In the genomic region with DNA sequence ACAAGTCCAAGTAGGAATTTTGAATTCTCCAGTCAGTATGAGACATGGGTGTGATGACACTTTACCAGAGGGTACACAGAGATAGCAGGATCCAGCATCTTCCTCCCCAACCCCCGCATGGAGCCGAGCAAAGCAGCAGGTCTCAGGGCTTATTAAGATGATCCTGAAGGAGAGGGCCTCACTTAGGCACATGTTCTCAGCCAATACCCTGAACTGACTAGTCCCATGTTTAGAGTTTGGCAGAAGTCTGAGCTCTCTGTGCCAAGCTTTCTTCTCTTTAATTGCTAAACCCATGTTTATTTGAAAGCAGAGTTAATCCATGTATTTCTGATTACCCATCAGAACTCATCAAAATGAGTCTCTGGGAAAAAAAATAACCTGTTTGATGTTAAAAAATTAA, we compare ENCODE assay signal across 15 mouse cellular contexts.
A peak's percentile ranks its signal among the peaks of the same experiment; 100 is the strongest.
DNase-seq lines count a peak whose midpoint lies in the region; ATAC-seq lines count a peak whose summit lies in the region.
"Had no signal": no experiment of that assay in that cellular context is flagged by ENCODE, and none has a peak within 500 bp of the region (broad histone marks: within the 10 kb centered on the region; RNA-seq: fewer than 3 reads in every experiment).

No protein-coding gene starts in this region.

- WGBS in forebrain, embryonic 14.5 days: 62% methylated on average over 2 of the region's 2 CpGs
- 87% methylated on average over 2 of the region's 2 CpGs for WGBS in forebrain, embryonic 11.5 days
- 76% methylated on average over 2 of the region's 2 CpGs for WGBS in limb, embryonic 13.5 days
- WGBS in limb, embryonic 10.5 days: 84% methylated on average over 2 of the region's 2 CpGs
- WGBS in midbrain, embryonic 16.5 days: 73% methylated on average over 2 of the region's 2 CpGs
- 71% methylated on average over 2 of the region's 2 CpGs for WGBS in midbrain, embryonic 15.5 days

- peak; percentile 41 for DNase-seq in forebrain, embryonic 14.5 days (ENCODE audit: low spot score)
- no peak for DNase-seq in forebrain, embryonic 11.5 days (ENCODE audit: low spot score)
- no peak for DNase-seq in limb, embryonic 10.5 days (ENCODE audit: low spot score)
- DNase-seq in thymus, adult 18-20 months: no peak
- DNase-seq: B cell, adult 2 months; cerebellum, adult 9-10 months; right cerebral cortex, postnatal 25 days; thymus, adult 2 months had no signal

- no peaks in the 10 kb centered on the region for H3K36me3 ChIP-seq in forebrain, embryonic 14.5 days (ENCODE audit: control insufficient read depth, insufficient read depth, low read length)
- no peaks in the 10 kb centered on the region for H3K36me3 ChIP-seq in forebrain, embryonic 11.5 days (ENCODE audit: control insufficient read depth, insufficient read depth, low read length)
- H3K36me3 ChIP-seq in limb, embryonic 13.5 days: no peaks in the 10 kb centered on the region
- no peaks in the 10 kb centered on the region for H3K36me3 ChIP-seq in limb, embryonic 10.5 days
- no peaks in the 10 kb centered on the region for H3K36me3 ChIP-seq in midbrain, embryonic 16.5 days (ENCODE audit: control insufficient read depth, insufficient read depth, low read length)
- H3K36me3 ChIP-seq in midbrain, embryonic 15.5 days (replicated peaks): no peaks in the 10 kb centered on the region
- H3K36me3 ChIP-seq: embryonic facial prominence, embryonic 13.5 days; liver, embryonic 15.5 days; stomach, embryonic 15.5 days had no signal

- H3K4me2 ChIP-seq in forebrain, embryonic 14.5 days (ENCODE audit: low read length): no peak overlapping the region
- no peak overlapping the region for H3K4me2 ChIP-seq in forebrain, embryonic 11.5 days (ENCODE audit: low read depth, low read length, severe bottlenecking)
- no peak overlapping the region for H3K4me2 ChIP-seq in limb, embryonic 13.5 days (replicated peaks)
- H3K4me2 ChIP-seq in midbrain, embryonic 16.5 days (ENCODE audit: low read length): no peak overlapping the region
- no peak overlapping the region for H3K4me2 ChIP-seq in midbrain, embryonic 15.5 days
- H3K4me2 ChIP-seq: embryonic facial prominence, embryonic 13.5 days; liver, embryonic 15.5 days; stomach, embryonic 15.5 days had no signal

- H3K27ac ChIP-seq in forebrain, embryonic 14.5 days (ENCODE audit: low read depth, low read length): no peak overlapping the region
- H3K27ac ChIP-seq in forebrain, embryonic 11.5 days (ENCODE audit: low read depth, low read length): no peak overlapping the region
- 0 out of 2 replicates have a peak overlapping the region, but pooled peaks have one; percentile 28 for H3K27ac ChIP-seq in limb, embryonic 13.5 days
- no peak overlapping the region for H3K27ac ChIP-seq in limb, embryonic 10.5 days
- H3K27ac ChIP-seq in midbrain, embryonic 16.5 days (ENCODE audit: low read length): no peak overlapping the region
- no peak overlapping the region for H3K27ac ChIP-seq in midbrain, embryonic 15.5 days
- H3K27ac ChIP-seq: liver, embryonic 15.5 days; stomach, embryonic 15.5 days had no signal

- H3K9ac ChIP-seq in forebrain, embryonic 14.5 days (ENCODE audit: low read length): no peak overlapping the region
- no peak overlapping the region for H3K9ac ChIP-seq in forebrain, embryonic 11.5 days (ENCODE audit: low read length)
- no peak overlapping the region for H3K9ac ChIP-seq in limb, embryonic 13.5 days
- H3K9ac ChIP-seq in midbrain, embryonic 16.5 days (ENCODE audit: low read depth, low read length): no peak overlapping the region
- H3K9ac ChIP-seq in midbrain, embryonic 15.5 days: no peak overlapping the region
- H3K9ac ChIP-seq: embryonic facial prominence, embryonic 13.5 days; liver, embryonic 15.5 days; stomach, embryonic 15.5 days had no signal

- H3K9me3 ChIP-seq in forebrain, embryonic 14.5 days (replicated peaks; ENCODE audit: control insufficient read depth, low read length): no peaks in the 10 kb centered on the region
- H3K9me3 ChIP-seq in forebrain, embryonic 11.5 days (ENCODE audit: control insufficient read depth, low read length): no peaks in the 10 kb centered on the region
- no peaks in the 10 kb centered on the region for H3K9me3 ChIP-seq in limb, embryonic 13.5 days
- no peaks in the 10 kb centered on the region for H3K9me3 ChIP-seq in limb, embryonic 10.5 days (replicated peaks)
- H3K9me3 ChIP-seq in midbrain, embryonic 16.5 days (replicated peaks; ENCODE audit: control insufficient read depth, low read length, poor library complexity, severe bottlenecking): no peaks in the 10 kb centered on the region
- H3K9me3 ChIP-seq in midbrain, embryonic 15.5 days: no peaks in the 10 kb centered on the region
- H3K9me3 ChIP-seq: embryonic facial prominence, embryonic 13.5 days; liver, embryonic 15.5 days; stomach, embryonic 15.5 days had no signal

- H3K4me1 ChIP-seq in forebrain, embryonic 14.5 days (ENCODE audit: control insufficient read depth, insufficient read depth, low read length): peaks cover 3% of the 10 kb centered on the region; the same call in 1 of the 2 replicates
- no peaks in the 10 kb centered on the region for H3K4me1 ChIP-seq in forebrain, embryonic 11.5 days (replicated peaks; ENCODE audit: control insufficient read depth, insufficient read depth, low read length)
- H3K4me1 ChIP-seq in limb, embryonic 13.5 days: peaks cover 11% of the 10 kb centered on the region
- peaks cover 8% of the 10 kb centered on the region for H3K4me1 ChIP-seq in limb, embryonic 10.5 days
- H3K4me1 ChIP-seq in midbrain, embryonic 16.5 days (ENCODE audit: control insufficient read depth, insufficient read depth, low read length): no peaks in the 10 kb centered on the region
- no peaks in the 10 kb centered on the region for H3K4me1 ChIP-seq in midbrain, embryonic 15.5 days
- H3K4me1 ChIP-seq: liver, embryonic 15.5 days; stomach, embryonic 15.5 days had no signal

- no peaks in the 10 kb centered on the region for H3K27me3 ChIP-seq in forebrain, embryonic 14.5 days (replicated peaks; ENCODE audit: control insufficient read depth, insufficient read depth, low read length)
- no peaks in the 10 kb centered on the region for H3K27me3 ChIP-seq in forebrain, embryonic 11.5 days (ENCODE audit: control insufficient read depth, insufficient read depth, low read length)
- no peaks in the 10 kb centered on the region for H3K27me3 ChIP-seq in limb, embryonic 13.5 days
- no peaks in the 10 kb centered on the region for H3K27me3 ChIP-seq in limb, embryonic 10.5 days (ENCODE audit: low read depth, poor library complexity, severe bottlenecking)
- no peaks in the 10 kb centered on the region for H3K27me3 ChIP-seq in midbrain, embryonic 16.5 days (ENCODE audit: control insufficient read depth, insufficient read depth, low read depth, low read length)
- H3K27me3 ChIP-seq in midbrain, embryonic 15.5 days (replicated peaks): no peaks in the 10 kb centered on the region
- H3K27me3 ChIP-seq: embryonic facial prominence, embryonic 13.5 days; liver, embryonic 15.5 days; stomach, embryonic 15.5 days had no signal

- ATAC-seq in forebrain, embryonic 14.5 days: peak; percentile 32; the same call in 1 of the 2 replicates
- ATAC-seq in forebrain, embryonic 11.5 days (replicated peaks; ENCODE audit: low FRiP score): no peak
- ATAC-seq in limb, embryonic 13.5 days (ENCODE audit: low FRiP score, low read depth): no peak
- peak; percentile 32; the same call in 1 of the 2 replicates for ATAC-seq in midbrain, embryonic 16.5 days
- no peak for ATAC-seq in midbrain, embryonic 15.5 days (replicated peaks)
- ATAC-seq: inflammation-experienced regulatory T-cells, adult 6 months had no signal

- H3K4me3 ChIP-seq in forebrain, embryonic 14.5 days (ENCODE audit: low read depth, low read length): no peak overlapping the region
- H3K4me3 ChIP-seq in forebrain, embryonic 11.5 days (ENCODE audit: low read depth, low read length): no peak overlapping the region
- H3K4me3 ChIP-seq in limb, embryonic 13.5 days: no peak overlapping the region
- no peak overlapping the region for H3K4me3 ChIP-seq in limb, embryonic 10.5 days
- H3K4me3 ChIP-seq in midbrain, embryonic 16.5 days (ENCODE audit: low read depth, low read length): no peak overlapping the region
- H3K4me3 ChIP-seq in midbrain, embryonic 15.5 days: no peak overlapping the region
- H3K4me3 ChIP-seq: embryonic facial prominence, embryonic 13.5 days; liver, embryonic 15.5 days; stomach, embryonic 15.5 days had no signal

Comparison
In these comparisons a context has a peak if more than half of its experiments do, and no peak if none do; other contexts are left out.
1. ATAC-seq: peak in forebrain, embryonic 14.5 days (single experiment) and midbrain, embryonic 16.5 days (single experiment); none in forebrain, embryonic 11.5 days (single experiment), limb, embryonic 13.5 days (single experiment) and midbrain, embryonic 15.5 days (single experiment).